Mouse (Mus musculus) embryonic fibroblast, embryonic 13.5 days (primary cell): ENCODE data around the gene Hmbs.
A peak's percentile ranks its signal among the peaks of the same experiment; 100 is the strongest.

ENCODE experiments used
- CTCF ChIP-seq: IDR thresholded peaks from 2 replicates; pipeline ENCODE4 v1.5.1; 2011; ENCODE audit warnings: mild to moderate bottlenecking, control low read depth, low read length, moderate library complexity, borderline replicate concordance; ENCODE audit not compliant: insufficient read depth
- POLR2A ChIP-seq: IDR thresholded peaks from 2 replicates; pipeline ENCODE4 v1.6.1; 2011; ENCODE audit warnings: low read depth, mild to moderate bottlenecking, control low read depth, low read length, moderate library complexity

DNA sequence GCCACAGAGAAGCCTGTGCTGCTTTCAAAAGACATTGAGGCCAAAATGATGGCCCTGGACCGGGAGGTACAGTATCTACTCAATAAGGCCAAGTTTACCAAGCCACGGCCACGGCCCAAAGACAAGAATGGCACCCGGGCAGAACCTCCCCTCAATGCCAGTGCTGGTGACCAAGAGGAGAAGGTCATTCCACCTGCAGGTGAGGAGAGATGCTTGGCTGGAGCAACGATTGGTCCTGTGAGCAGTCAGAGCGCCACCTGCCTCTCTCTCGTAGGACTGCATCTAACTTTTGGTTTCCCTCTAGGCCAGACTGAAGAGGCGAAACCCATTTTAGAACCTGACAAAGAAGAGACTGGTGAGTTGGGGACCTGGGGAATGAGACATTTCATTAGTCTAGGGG, 45.2 kb upstream of the Hmbs start:
- peak; percentile 83; the same call in 1 of the 2 replicates for TF ChIP-seq CTCF
- TF ChIP-seq POLR2A = no peak
